Mouse (Mus musculus): ENCODE data around the gene Col6a1. TPM values are rescaled to one million over a fixed set of nuclear protein-coding genes. Genes with fewer than 3 reads are reported as not detected.

Col6a1 gene
- total RNA-seq (2023), result 0.11 and 0.19 TPM in 2 replicates

DNA sequence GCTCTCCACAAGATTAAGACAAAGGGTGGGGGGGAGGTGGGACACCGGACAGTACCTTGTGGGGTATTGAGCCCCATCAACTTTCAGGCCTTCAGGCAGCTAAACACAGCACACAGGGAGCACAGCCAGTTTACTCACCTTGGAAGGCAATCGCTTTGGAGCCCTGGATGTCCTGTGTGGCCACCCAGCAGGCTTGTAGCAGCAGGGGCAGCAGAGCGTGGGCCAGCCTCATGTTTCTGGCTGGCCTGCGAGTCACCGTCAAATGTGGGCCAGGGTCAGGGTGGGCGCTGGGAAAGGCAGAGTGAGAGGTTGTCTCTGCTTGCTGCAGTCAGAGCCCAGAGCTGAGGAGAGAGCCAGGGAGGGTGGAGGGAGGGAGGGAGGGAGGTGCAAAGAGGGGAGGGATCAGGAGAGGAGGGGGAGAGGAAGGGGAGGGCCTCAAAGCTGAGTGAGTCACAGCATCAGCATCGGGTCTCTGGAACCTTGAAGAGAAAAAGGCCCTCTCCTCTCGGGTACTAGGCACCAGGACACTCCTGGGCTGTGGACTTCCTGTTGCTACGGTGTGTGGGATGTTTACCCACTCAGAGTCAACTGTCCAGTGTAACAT is at the start of gene Col6a1:
TSS of gene Col6a1 (minus strand) at position 487 of the 604 bp plus-strand sequence.

Other genes starting within 250 kb of the Col6a1 start
- 2.6 and 4.9 TPM in 2 replicates for gene Lss, start 194.6 kb downstream of the Col6a1 start, total RNA-seq (2023)
- gene Spatc1l, start 163.9 kb downstream of the Col6a1 start, total RNA-seq (2023), result not detected in 2 replicates
- not detected in 2 replicates for gene Ftcd, start 150.5 kb downstream of the Col6a1 start, total RNA-seq (2023)
- 0.09 and 0.22 TPM in 2 replicates for gene Col6a2, start 102.5 kb downstream of the Col6a1 start, total RNA-seq (2023)
- gene Pcbp3, start 235.7 kb upstream of the Col6a1 start, total RNA-seq (2023), result 1.7 and 2.8 TPM in 2 replicates

All from neutrophil, adult 65 days (primary cell).